ENCODE assay signal across 13 mouse cellular contexts in genomic region chr10:93242861-93243260, GRCm38 (mm10).
"Had no signal": no experiment of that assay in that cellular context is flagged by ENCODE, and none has a peak within 500 bp of the region (broad histone marks: within the 10 kb centered on the region; RNA-seq: fewer than 3 reads in every experiment).

No protein-coding gene starts in this region.

- H3K4me2 ChIP-seq: limb, embryonic 13.5 days; liver, embryonic 13.5 days; midbrain, embryonic 11.5 days had no signal

- H3K9ac ChIP-seq: limb, embryonic 13.5 days; liver, embryonic 13.5 days had no signal

- H3K9me3 ChIP-seq: limb, embryonic 10.5 days; limb, embryonic 13.5 days; liver, embryonic 13.5 days had no signal

- H3K4me1 ChIP-seq: liver, embryonic 13.5 days had no signal

- H3K4me3 ChIP-seq: limb, embryonic 10.5 days; limb, embryonic 13.5 days; liver, embryonic 13.5 days had no signal

- H3K27ac ChIP-seq: limb, embryonic 10.5 days; limb, embryonic 13.5 days; liver, embryonic 13.5 days had no signal

- H3K27me3 ChIP-seq: limb, embryonic 13.5 days; liver, embryonic 13.5 days had no signal

- DNase-seq: kidney, postnatal 14 days; kidney, postnatal 4 days; liver; liver, embryonic 13.5 days; lung, adult 2 months; lung, postnatal 14 days; lung, postnatal 4 days; midbrain, embryonic 14.5 days; thymus, adult 18-20 months; thymus, postnatal 36 days had no signal
